Mouse (Mus musculus): ENCODE results near the gene H1fx. TPM values are rescaled to one million over a fixed set of nuclear protein-coding genes. Genes with fewer than 3 reads are reported as not detected.

The H1fx gene
- polyA plus RNA-seq (2015; fragmentation: Illumina TruSeq; extraction: RNeasy Lipid Tissue Mini Kit (QIAGEN cat#74804); ENCODE audit: insufficient read depth, low replicate concordance), result not detected

DNA sequence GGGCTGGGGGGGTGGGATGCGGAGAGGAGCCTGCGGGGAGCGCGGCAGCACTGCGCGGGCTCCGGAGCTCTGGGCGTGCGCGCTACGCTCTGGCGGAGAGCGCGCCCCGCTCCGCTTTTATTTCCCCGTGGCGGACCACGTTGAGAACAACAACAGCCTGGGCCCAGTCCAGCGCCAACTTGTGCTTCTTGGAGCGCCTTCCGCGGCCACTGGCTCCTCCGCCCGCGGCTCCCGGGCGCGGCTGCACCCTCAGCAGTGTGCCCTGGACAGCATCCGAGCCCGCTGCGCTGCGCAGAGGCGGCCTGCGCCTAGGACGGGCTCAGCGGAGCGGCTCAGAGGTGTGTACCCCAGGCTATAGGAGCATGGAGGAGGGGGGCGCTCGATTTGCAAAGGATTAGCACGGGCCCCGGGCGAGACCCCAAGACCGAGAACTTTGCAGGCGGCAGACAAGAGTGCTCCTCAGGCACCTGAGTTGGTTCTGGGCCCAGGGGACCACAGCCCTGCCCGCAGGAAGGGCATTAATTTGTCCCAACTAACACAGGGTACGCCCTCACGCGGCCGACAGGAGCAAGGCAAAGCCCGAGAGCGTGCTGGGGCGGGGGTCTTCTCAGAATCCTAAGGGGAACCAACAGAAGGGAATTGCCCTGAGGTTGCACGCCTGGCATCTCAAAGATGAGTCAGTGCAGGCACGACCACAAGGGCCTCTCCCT, at the start of gene H1fx:
Gene H1fx (minus strand): TSS at position 91 of the 710 bp plus-strand sequence.

Other genes starting within 250 kb of the H1fx start
- 1.3 TPM for gene Gp9, start 203.6 kb downstream of the H1fx start, polyA plus RNA-seq (2015; fragmentation: Illumina TruSeq; extraction: RNeasy Lipid Tissue Mini Kit (QIAGEN cat#74804); ENCODE audit: insufficient read depth, low replicate concordance)
- 45.6 TPM for gene Rab43, start 169.5 kb downstream of the H1fx start, polyA plus RNA-seq (2015; fragmentation: Illumina TruSeq; extraction: RNeasy Lipid Tissue Mini Kit (QIAGEN cat#74804); ENCODE audit: insufficient read depth, low replicate concordance)
- 10.1 TPM for gene Gm45140, start 145.8 kb downstream of the H1fx start, polyA plus RNA-seq (2015; fragmentation: Illumina TruSeq; extraction: RNeasy Lipid Tissue Mini Kit (QIAGEN cat#74804); ENCODE audit: insufficient read depth, low replicate concordance)
- 104 TPM for gene Isy1, start 142.8 kb downstream of the H1fx start, polyA plus RNA-seq (2015; fragmentation: Illumina TruSeq; extraction: RNeasy Lipid Tissue Mini Kit (QIAGEN cat#74804); ENCODE audit: insufficient read depth, low replicate concordance)
- gene Cnbp, start 130.5 kb downstream of the H1fx start, polyA plus RNA-seq (2015; fragmentation: Illumina TruSeq; extraction: RNeasy Lipid Tissue Mini Kit (QIAGEN cat#74804); ENCODE audit: insufficient read depth, low replicate concordance), result 613 TPM
- gene Copg1, start 93.8 kb downstream of the H1fx start, polyA plus RNA-seq (2015; fragmentation: Illumina TruSeq; extraction: RNeasy Lipid Tissue Mini Kit (QIAGEN cat#74804); ENCODE audit: insufficient read depth, low replicate concordance), result 81.5 TPM
- gene Hmces, start 67.7 kb downstream of the H1fx start, polyA plus RNA-seq (2015; fragmentation: Illumina TruSeq; extraction: RNeasy Lipid Tissue Mini Kit (QIAGEN cat#74804); ENCODE audit: insufficient read depth, low replicate concordance), result 42.0 TPM
- gene Rab7, start 63.6 kb upstream of the H1fx start, polyA plus RNA-seq (2015; fragmentation: Illumina TruSeq; extraction: RNeasy Lipid Tissue Mini Kit (QIAGEN cat#74804); ENCODE audit: insufficient read depth, low replicate concordance), result 239 TPM
- 175 TPM for gene Rpn1, start 102.8 kb upstream of the H1fx start, polyA plus RNA-seq (2015; fragmentation: Illumina TruSeq; extraction: RNeasy Lipid Tissue Mini Kit (QIAGEN cat#74804); ENCODE audit: insufficient read depth, low replicate concordance)
- 2.7 TPM for gene Gata2, start 212.3 kb upstream of the H1fx start, polyA plus RNA-seq (2015; fragmentation: Illumina TruSeq; extraction: RNeasy Lipid Tissue Mini Kit (QIAGEN cat#74804); ENCODE audit: insufficient read depth, low replicate concordance)
- gene Dnajb8, start 240.6 kb upstream of the H1fx start, polyA plus RNA-seq (2015; fragmentation: Illumina TruSeq; extraction: RNeasy Lipid Tissue Mini Kit (QIAGEN cat#74804); ENCODE audit: insufficient read depth, low replicate concordance), result not detected

Data from spleen, adult 10 weeks (tissue).